Mouse (Mus musculus) heart, adult 11 months (tissue): ENCODE measurements around the gene Actn3.
"Not testable (repeated sequence)": the region's sequence is repeated elsewhere in the genome, so short reads cannot be mapped to it uniquely, and the experiment has no call there.

Source experiments
- DNase-seq: peaks from one replicate; pipeline ENCODE4 v3.0.0; 2022

Gene Actn3

GRCm38 (mm10) chr19:4855951-4856350 lies 21.8 kb downstream of the Actn3 start:
- DNase-seq: no peak

- DNase-seq: no peak
Observed at GRCm38 (mm10) chr19:4855470-4855820, 22.3 kb downstream of the Actn3 start.

GRCm38 (mm10) chr19:4854552-4855469 lies 22.9 kb downstream of the Actn3 start, which contains the start of gene Ctsf:
Ctsf (plus strand) TSS chr19:4855130.
- DNase-seq: peak; percentile 99

- no peak for DNase-seq
Observed at GRCm38 (mm10) chr19:4850281-4850680, 27.4 kb downstream of the Actn3 start.

- DNase-seq: no peak
Observed at GRCm38 (mm10) chr19:4849800-4850199, 27.9 kb downstream of the Actn3 start.

GRCm38 (mm10) chr19:4847490-4847889 lies 30.2 kb downstream of the Actn3 start:
- DNase-seq: no peak

GRCm38 (mm10) chr19:4845846-4846245 lies 31.9 kb downstream of the Actn3 start:
- no peak for DNase-seq

- no peak for DNase-seq
Observed at GRCm38 (mm10) chr19:4842611-4843010, 35.1 kb downstream of the Actn3 start.

- DNase-seq: no peak
Observed at GRCm38 (mm10) chr19:4840848-4841247, 36.9 kb downstream of the Actn3 start.

- DNase-seq: peak; percentile 100
Observed at GRCm38 (mm10) chr19:4839149-4839548, 38.6 kb downstream of the Actn3 start, which contains the start of the genes Ccs and Ccdc87. Ccs (minus strand) TSS chr19:4839332. Ccdc87 (plus strand) TSS chr19:4839366.

- DNase-seq: no peak
Observed at GRCm38 (mm10) chr19:4838526-4839140, 39.1 kb downstream of the Actn3 start.

GRCm38 (mm10) chr19:4837049-4837448 lies 40.7 kb downstream of the Actn3 start:
- no peak for DNase-seq

- no peak for DNase-seq
Observed at GRCm38 (mm10) chr19:4836096-4836495, 41.6 kb downstream of the Actn3 start.

GRCm38 (mm10) chr19:4833977-4834376 lies 43.7 kb downstream of the Actn3 start:
- no peak for DNase-seq

- peak; percentile 95 for DNase-seq
Observed at GRCm38 (mm10) chr19:4829156-4829555, 48.6 kb downstream of the Actn3 start.

- DNase-seq: peak; percentile 78
Observed at GRCm38 (mm10) chr19:4828444-4829114, 49.1 kb downstream of the Actn3 start.

- DNase-seq: peak; percentile 98
Observed at GRCm38 (mm10) chr19:4820678-4821303, 56.9 kb downstream of the Actn3 start.

GRCm38 (mm10) chr19:4817182-4817835 lies 60.4 kb downstream of the Actn3 start:
- DNase-seq: peak; percentile 76

- DNase-seq: no peak
Observed at GRCm38 (mm10) chr19:4813015-4813414, 64.7 kb downstream of the Actn3 start.

- not testable (repeated sequence) for DNase-seq
Observed at GRCm38 (mm10) chr19:4812334-4812949, 65.3 kb downstream of the Actn3 start.

- no peak for DNase-seq
Observed at GRCm38 (mm10) chr19:4811909-4812242, 65.8 kb downstream of the Actn3 start.
